Mouse (Mus musculus) hindbrain, embryonic 12.5 days (tissue): ENCODE results near the gene Slc44a5. TPM values are rescaled to one million over a fixed set of nuclear protein-coding genes. Genes with fewer than 3 reads are reported as not detected.

Source experiments
- ATAC-seq: fragments of 200-750 bp; cut with Nextera tagmentation; 2 replicates; pipeline ENCODE4 v1.8.0; 2017; ENCODE audit warnings: moderate TSS enrichment; ENCODE audit not compliant: low FRiP score
- H3K27ac ChIP-seq: fragments of 300-500 bp; sonication (generic); 2 replicates; pipeline ENCODE4 v1.5.1; 2016; ENCODE audit warnings: mild to moderate bottlenecking
- H3K27me3 ChIP-seq: fragments of 300-500 bp; sonication (generic); 2 replicates; pipeline ENCODE4 v1.6.1; 2016; ENCODE audit warnings: mild to moderate bottlenecking
- H3K36me3 ChIP-seq: fragments of 300-500 bp; sonication (generic); 2 replicates; pipeline ENCODE4 v1.6.1; 2016; ENCODE audit warnings: mild to moderate bottlenecking
- H3K4me1 ChIP-seq: fragments of 300-500 bp; sonication (generic); 2 replicates; pipeline ENCODE4 v1.6.1; 2016
- H3K4me2 ChIP-seq: fragments of 300-500 bp; sonication (generic); replicated peaks from 2 replicates; pipeline ENCODE4 v1.6.1; 2016; ENCODE audit warnings: mild to moderate bottlenecking
- H3K4me3 ChIP-seq: fragments of 300-500 bp; sonication (generic); 2 replicates; pipeline ENCODE4 v1.5.1; 2016; ENCODE audit warnings: mild to moderate bottlenecking
- H3K9ac ChIP-seq: fragments of 300-500 bp; sonication (generic); 2 replicates; pipeline ENCODE4 v1.6.1; 2016; ENCODE audit warnings: mild to moderate bottlenecking, moderate library complexity
- H3K9me3 ChIP-seq: fragments of 300-500 bp; sonication (generic); replicated peaks from 2 replicates; pipeline ENCODE4 v1.6.1; 2016; ENCODE audit warnings: mild to moderate bottlenecking
- WGBS: fragments of 180-500 bp; shearing (Covaris S2); methylation state at CpG from one replicate; pipeline ENCODE4 v1.1.7; 2016; 5-methylcytosine and 5-hydroxymethylcytosine counted together
- polyA plus RNA-seq: library from polyadenylated mRNA; unstranded; fragments of >200 nt; fragmentation: Nextera tagmentation; extraction: Ambion mirVana; gene quantifications from 2 replicates; pipeline ENCODE4 v1.2.1, GENCODE M21; 2016

Gene Slc44a5
- polyA plus RNA-seq, 1 experiment from 2014 or later = 5.7 TPM

DNA sequence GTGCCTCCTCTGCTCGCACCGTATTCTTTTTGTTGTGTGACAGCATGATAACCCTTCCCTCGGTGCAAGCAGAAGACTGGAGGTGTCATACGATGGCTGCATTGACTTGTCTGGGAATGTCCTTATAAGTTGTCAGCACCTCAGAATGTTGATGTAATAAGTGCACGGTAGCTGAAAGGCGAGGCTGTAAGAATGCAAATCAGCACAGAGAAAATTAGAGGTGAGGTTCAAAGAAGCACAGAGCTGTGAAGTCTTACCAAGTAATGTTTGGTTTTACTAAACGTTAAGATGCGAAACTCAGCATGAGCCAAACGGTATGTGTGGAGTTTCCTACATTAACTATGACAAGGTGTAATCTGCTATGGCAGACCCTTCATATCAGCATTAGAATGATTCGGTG is 102.5 kb downstream of the Slc44a5 start:
- Histone ChIP-seq H3K27ac (no peak overlapping the region), H3K9ac (no peak overlapping the region), H3K27me3 (no peaks in the 10 kb centered on the region), H3K36me3 (no peaks in the 10 kb centered on the region), H3K4me1 (no peaks in the 10 kb centered on the region; the same call in 1 of the 2 replicates), H3K9me3 (no peaks in the 10 kb centered on the region), H3K4me3 (no peak overlapping the region), H3K4me2 (no peak overlapping the region)
- ATAC-seq = no peak
- WGBS = 82% methylated on average over 10 of the region's 10 CpGs

DNA sequence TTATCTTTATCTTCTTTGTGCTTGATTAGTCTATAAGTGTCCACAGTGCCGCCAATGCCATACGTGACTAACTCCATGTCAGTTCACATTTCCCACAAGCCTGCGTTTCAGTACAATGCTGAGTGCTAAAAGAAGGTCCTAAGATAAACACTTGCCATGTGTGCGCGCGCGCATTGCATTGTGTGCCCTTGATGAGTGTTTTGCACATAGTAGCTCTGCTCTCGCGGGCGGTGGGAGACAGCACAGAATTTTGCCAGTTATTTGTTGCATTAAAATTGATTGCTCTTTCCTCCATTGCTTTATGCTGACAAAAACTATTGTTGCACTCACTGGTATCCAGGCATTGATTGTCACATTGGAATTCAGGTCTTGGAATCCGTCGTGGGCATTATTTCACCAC is 108.5 kb downstream of the Slc44a5 start:
- H3K4me3 ChIP-seq = no peak overlapping the region
- 43% methylated on average over 12 of the region's 12 CpGs for WGBS
- peak overlapping the region; percentile 17 for H3K4me2 ChIP-seq
- ATAC-seq = peak; percentile 46
- H3K27me3 ChIP-seq = no peaks in the 10 kb centered on the region
- no peaks in the 10 kb centered on the region for H3K36me3 ChIP-seq
- H3K27ac ChIP-seq = no peak overlapping the region
- H3K4me1 ChIP-seq = peaks cover 12% of the 10 kb centered on the region; the same call in 1 of the 2 replicates
- H3K9me3 ChIP-seq = no peaks in the 10 kb centered on the region
- H3K9ac ChIP-seq = no peak overlapping the region

- Histone ChIP-seq H3K27me3 (no peaks in the 10 kb centered on the region), H3K36me3 (no peaks in the 10 kb centered on the region), H3K4me3 (no peak overlapping the region), H3K9me3 (no peaks in the 10 kb centered on the region), H3K27ac (no peak overlapping the region), H3K4me1 (peaks cover 12% of the 10 kb centered on the region; the same call in 1 of the 2 replicates), H3K4me2 (peak overlapping the region; percentile 17), H3K9ac (no peak overlapping the region)
- no peak for ATAC-seq
- WGBS = 24% methylated on average over 9 of the region's 9 CpGs
Measured at GRCm38 (mm10) chr3:154082241-154082640, 109.0 kb downstream of the Slc44a5 start.

GRCm38 (mm10) chr3:154082961-154083360 is 109.7 kb downstream of the Slc44a5 start:
- Histone ChIP-seq H3K4me1 (peaks cover 12% of the 10 kb centered on the region; the same call in 1 of the 2 replicates), H3K9ac (no peak overlapping the region), H3K36me3 (no peaks in the 10 kb centered on the region), H3K27me3 (no peaks in the 10 kb centered on the region), H3K27ac (no peak overlapping the region), H3K9me3 (no peaks in the 10 kb centered on the region), H3K4me3 (no peak overlapping the region), H3K4me2 (no peak overlapping the region)
- ATAC-seq = no peak
- WGBS = 67% methylated on average over 7 of the region's 7 CpGs

DNA sequence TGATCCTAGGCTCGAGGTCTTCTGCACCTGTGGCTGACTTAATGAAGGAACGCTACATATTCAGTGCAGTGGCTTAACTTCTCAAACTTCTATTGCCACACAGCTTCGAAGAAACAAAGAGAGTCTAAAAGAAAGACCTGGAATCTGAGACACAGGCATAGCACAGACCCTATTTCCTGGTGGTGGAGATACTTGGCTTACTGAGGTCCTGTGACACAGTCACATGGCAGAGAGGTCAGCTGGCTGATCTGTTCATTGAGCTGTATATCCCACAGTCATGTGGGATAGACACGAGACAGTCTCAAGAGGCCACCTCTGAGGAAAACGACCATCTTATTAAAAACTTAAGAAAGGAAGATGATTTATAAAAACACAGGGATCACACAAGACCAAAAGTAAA is 116.8 kb downstream of the Slc44a5 start:
- no peak for ATAC-seq
- no peak overlapping the region for H3K4me2 ChIP-seq
- H3K9ac ChIP-seq = no peak overlapping the region
- 0 out of 2 replicates have a peak, but pooled peaks cover 2% of the 10 kb centered on the region for H3K27me3 ChIP-seq
- H3K9me3 ChIP-seq = no peaks in the 10 kb centered on the region
- WGBS = 85% methylated on average over 5 of the region's 5 CpGs
- H3K4me3 ChIP-seq = no peak overlapping the region
- no peaks in the 10 kb centered on the region for H3K36me3 ChIP-seq
- H3K27ac ChIP-seq = no peak overlapping the region
- peaks cover 9% of the 10 kb centered on the region; the same call in 1 of the 2 replicates for H3K4me1 ChIP-seq

DNA sequence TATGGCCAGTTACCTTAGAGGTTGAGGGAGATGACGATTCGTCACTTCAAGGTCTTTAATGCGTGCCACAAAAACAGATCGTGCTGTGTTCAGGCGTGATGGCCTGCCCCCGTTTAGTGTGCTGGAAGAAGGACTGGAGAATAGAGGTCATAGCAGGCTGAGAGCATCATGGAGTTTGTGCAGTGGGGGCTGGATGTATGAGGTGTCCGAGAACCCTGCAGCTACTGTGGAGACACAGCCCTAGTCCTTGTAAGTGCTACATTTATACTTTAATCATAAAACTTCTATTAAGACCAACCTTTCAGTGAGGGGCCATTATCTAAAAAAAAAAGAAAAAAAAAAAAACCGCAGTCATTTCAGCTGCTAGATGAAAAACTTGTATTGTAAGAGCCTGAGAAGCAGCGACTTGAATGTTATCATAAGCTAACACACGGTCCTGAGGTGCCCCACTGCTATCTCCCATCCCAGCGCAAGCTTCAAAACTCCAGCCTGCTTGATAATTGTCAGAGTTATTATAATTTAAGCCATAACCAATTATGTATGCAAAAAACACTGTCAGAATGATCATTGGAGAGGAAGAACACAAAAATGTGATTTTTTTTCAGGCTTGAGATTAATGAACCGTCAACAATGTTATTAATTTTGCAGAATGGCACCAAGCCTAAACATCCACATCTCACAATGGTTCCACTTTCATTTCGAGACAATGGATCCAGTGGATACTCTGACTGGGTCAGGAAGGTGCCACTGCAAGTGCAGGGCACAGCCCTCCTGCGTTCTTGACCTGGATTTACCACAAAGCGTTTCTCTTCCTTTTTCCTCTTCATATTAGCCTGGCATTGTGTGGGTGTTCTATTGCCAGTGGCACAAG is 118.5 kb downstream of the Slc44a5 start:
- Histone ChIP-seq H3K27me3 (0 out of 2 replicates have a peak, but pooled peaks cover 2% of the 10 kb centered on the region), H3K4me3 (no peak overlapping the region), H3K4me2 (no peak overlapping the region), H3K9ac (no peak overlapping the region), H3K9me3 (no peaks in the 10 kb centered on the region), H3K4me1 (peaks cover 9% of the 10 kb centered on the region), H3K27ac (no peak overlapping the region), H3K36me3 (no peaks in the 10 kb centered on the region)
- ATAC-seq = no peak
- 77% methylated on average over 15 of the region's 15 CpGs for WGBS

- no peaks in the 10 kb centered on the region for H3K9me3 ChIP-seq
- H3K9ac ChIP-seq = no peak overlapping the region
- H3K4me2 ChIP-seq = no peak overlapping the region; the same call in 1 of the 2 replicates
- 0 out of 2 replicates have a peak, but pooled peaks have one; percentile 49 for ATAC-seq
- H3K4me3 ChIP-seq = no peak overlapping the region
- peaks cover 9% of the 10 kb centered on the region for H3K4me1 ChIP-seq
- no peak overlapping the region for H3K27ac ChIP-seq
- H3K36me3 ChIP-seq = no peaks in the 10 kb centered on the region
- H3K27me3 ChIP-seq = 0 out of 2 replicates have a peak, but pooled peaks cover 2% of the 10 kb centered on the region
- 48% methylated on average over 7 of the region's 7 CpGs for WGBS
Measured at GRCm38 (mm10) chr3:154092466-154092865, 119.2 kb downstream of the Slc44a5 start.

GRCm38 (mm10) chr3:154093745-154094322 is 120.6 kb downstream of the Slc44a5 start:
- Histone ChIP-seq H3K27ac (no peak overlapping the region), H3K27me3 (0 out of 2 replicates have a peak, but pooled peaks cover 2% of the 10 kb centered on the region), H3K4me2 (no peak overlapping the region), H3K9ac (no peak overlapping the region), H3K9me3 (no peaks in the 10 kb centered on the region), H3K4me1 (peaks cover 9% of the 10 kb centered on the region), H3K36me3 (no peaks in the 10 kb centered on the region), H3K4me3 (no peak overlapping the region)
- 69% methylated on average over 8 of the region's 8 CpGs for WGBS
- ATAC-seq = no peak

GRCm38 (mm10) chr3:154101671-154102070 is 128.4 kb downstream of the Slc44a5 start:
- Histone ChIP-seq H3K9me3 (no peaks in the 10 kb centered on the region), H3K27me3 (no peaks in the 10 kb centered on the region), H3K36me3 (no peaks in the 10 kb centered on the region), H3K9ac (no peak overlapping the region), H3K4me2 (no peak overlapping the region), H3K4me1 (no peaks in the 10 kb centered on the region), H3K27ac (no peak overlapping the region), H3K4me3 (no peak overlapping the region)
- 74% methylated on average over 9 of the region's 9 CpGs for WGBS
- no peak for ATAC-seq

GRCm38 (mm10) chr3:154110528-154110927 is 137.3 kb downstream of the Slc44a5 start:
- Histone ChIP-seq H3K36me3 (no peaks in the 10 kb centered on the region), H3K4me3 (no peak overlapping the region), H3K4me1 (no peaks in the 10 kb centered on the region; the same call in 1 of the 2 replicates), H3K9me3 (no peaks in the 10 kb centered on the region), H3K4me2 (no peak overlapping the region), H3K9ac (no peak overlapping the region), H3K27ac (no peak overlapping the region), H3K27me3 (no peaks in the 10 kb centered on the region)
- WGBS = 82% methylated on average over 5 of the region's 5 CpGs
- ATAC-seq = no peak

DNA sequence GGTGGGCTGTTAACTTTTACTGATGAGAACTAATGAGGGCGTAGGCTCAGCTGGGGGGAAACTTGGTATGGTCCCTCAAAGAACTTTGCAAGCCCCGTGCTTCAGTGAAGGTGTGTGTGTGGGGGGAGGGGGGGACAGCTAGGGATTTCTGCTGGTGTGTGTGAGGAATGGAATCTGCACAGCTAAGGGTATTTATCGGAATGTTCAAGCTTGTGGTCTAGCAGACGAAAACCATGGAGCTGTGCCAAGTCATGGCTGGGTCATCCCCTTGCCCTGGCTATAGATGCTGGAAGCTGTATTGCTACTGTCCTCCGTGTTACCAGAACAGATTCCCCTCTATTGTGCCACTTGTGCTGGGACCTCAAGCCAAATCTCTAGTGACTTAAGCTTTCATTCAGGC is 138.0 kb downstream of the Slc44a5 start:
- H3K4me1 ChIP-seq = peaks cover 2% of the 10 kb centered on the region; the same call in 1 of the 2 replicates
- H3K9me3 ChIP-seq = no peaks in the 10 kb centered on the region
- H3K9ac ChIP-seq = no peak overlapping the region
- 69% methylated on average over 5 of the region's 5 CpGs for WGBS
- no peak overlapping the region for H3K27ac ChIP-seq
- H3K4me2 ChIP-seq = no peak overlapping the region
- H3K27me3 ChIP-seq = no peaks in the 10 kb centered on the region
- no peak for ATAC-seq
- H3K36me3 ChIP-seq = no peaks in the 10 kb centered on the region
- H3K4me3 ChIP-seq = no peak overlapping the region

DNA sequence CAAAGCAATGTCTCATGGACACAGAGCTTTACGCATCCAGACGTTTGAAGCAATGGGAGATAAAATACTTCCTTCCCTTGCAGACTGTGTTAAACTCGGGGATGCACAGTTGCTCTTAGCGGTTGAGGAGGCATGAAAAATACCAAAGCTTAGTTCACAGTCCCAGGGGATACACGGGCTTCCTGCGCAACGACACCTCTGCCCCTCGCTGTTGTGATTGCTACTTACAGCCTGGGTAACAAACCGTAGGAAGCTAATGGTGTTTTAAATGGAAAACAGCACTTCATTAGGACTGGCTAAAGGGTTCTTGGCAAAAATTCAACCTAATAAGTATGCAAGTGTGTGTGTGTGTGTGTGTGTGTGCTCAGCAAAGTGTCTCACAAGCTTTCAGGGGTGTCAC is 141.8 kb downstream of the Slc44a5 start:
- ATAC-seq = peak; percentile 57
- WGBS = 71% methylated on average over 9 of the region's 9 CpGs
- H3K27ac ChIP-seq = no peak overlapping the region

More for the DNA sequence above, 141.8 kb downstream of the Slc44a5 start:
- no peak overlapping the region for H3K9ac ChIP-seq
- no peaks in the 10 kb centered on the region; the same call in 1 of the 2 replicates for H3K27me3 ChIP-seq
- H3K9me3 ChIP-seq = no peaks in the 10 kb centered on the region
- H3K36me3 ChIP-seq = no peaks in the 10 kb centered on the region
- H3K4me1 ChIP-seq = peaks cover 9% of the 10 kb centered on the region; the same call in 1 of the 2 replicates
- no peak overlapping the region for H3K4me3 ChIP-seq
- H3K4me2 ChIP-seq = no peak overlapping the region
